Mouse (Mus musculus) heart, embryonic 14.5 days (tissue): ENCODE measurements around the gene Hist1h2bh. TPM values are rescaled to one million over a fixed set of nuclear protein-coding genes. Genes with fewer than 3 reads are reported as not detected.
"Not testable (repeated sequence)": the region's sequence is repeated elsewhere in the genome, so short reads cannot be mapped to it uniquely, and the experiment has no call there.

Experiments used
- ATAC-seq: fragments of 200-750 bp; cut with Nextera tagmentation; 2 replicates; pipeline ENCODE4 v1.8.0; 2017; ENCODE audit warnings: low read depth, moderate TSS enrichment; ENCODE audit not compliant: insufficient number of reproducible peaks, insufficient read depth, low FRiP score
- H3K27ac ChIP-seq, 2 experiments: fragments of 200-500 bp in 1 of 2; fragments of 300-500 bp in 1 of 2; sonication (generic) in 1 of 2; replicated peaks in 1 of 2; 2 replicates each; pipeline ENCODE4 v1.5.1; 2012 to 2014; ENCODE audit warnings: low read depth in 2 of 2, low read length in 2 of 2, control low read depth in 1 of 2, mild to moderate bottlenecking in 1 of 2, mixed read lengths in 1 of 2; ENCODE audit not compliant: control insufficient read depth in 1 of 2, insufficient read depth in 1 of 2
- H3K27me3 ChIP-seq: fragments of 300-500 bp; sonication (generic); 2 replicates; pipeline ENCODE4 v1.6.1; 2014; ENCODE audit warnings: mild to moderate bottlenecking, low read length, control low read depth; ENCODE audit not compliant: control insufficient read depth, insufficient read depth
- H3K36me3 ChIP-seq: fragments of 300-500 bp; sonication (generic); 2 replicates; pipeline ENCODE4 v1.6.1; 2014; ENCODE audit warnings: mild to moderate bottlenecking, control low read depth, low read length, mixed read lengths; ENCODE audit not compliant: control insufficient read depth, insufficient read depth
- H3K4me1 ChIP-seq, 2 experiments: fragments of 200-500 bp in 1 of 2; fragments of 300-500 bp in 1 of 2; sonication (generic) in 1 of 2; 2 replicates each; pipeline ENCODE4 v1.6.1; 2012 to 2014; ENCODE audit warnings: low read length in 2 of 2, control low read depth in 1 of 2, mixed read lengths in 1 of 2; ENCODE audit not compliant: control insufficient read depth in 2 of 2, insufficient read depth in 2 of 2
- H3K4me2 ChIP-seq: fragments of 300-500 bp; sonication (generic); 2 replicates; pipeline ENCODE4 v1.6.1; 2014; ENCODE audit warnings: mild to moderate bottlenecking, low read length
- H3K4me3 ChIP-seq, 2 experiments: fragments of 200-500 bp in 1 of 2; fragments of 300-500 bp in 1 of 2; sonication (generic) in 1 of 2; 2 replicates each; pipeline ENCODE4 v1.5.1; 2012 to 2014; ENCODE audit warnings: low read length in 2 of 2, mild to moderate bottlenecking in 2 of 2, control low read depth in 1 of 2, low read depth in 1 of 2, moderate library complexity in 1 of 2; ENCODE audit not compliant: control insufficient read depth in 1 of 2, insufficient read depth in 1 of 2
- H3K9ac ChIP-seq: fragments of 300-500 bp; sonication (generic); 2 replicates; pipeline ENCODE4 v1.6.1; 2014; ENCODE audit warnings: mild to moderate bottlenecking, low read length
- H3K9me3 ChIP-seq: fragments of 300-500 bp; sonication (generic); 2 replicates; pipeline ENCODE4 v1.6.1; 2016; ENCODE audit warnings: low read length, control low read depth; ENCODE audit not compliant: control insufficient read depth
- WGBS: fragments of 180-500 bp; shearing (Covaris S2); extraction: QIAGEN DNeasy Blood & Tissue Kit; methylation state at CpG from one replicate; pipeline ENCODE4 v1.1.7; 2014; 5-methylcytosine and 5-hydroxymethylcytosine counted together
- polyA plus RNA-seq: library from polyadenylated mRNA; unstranded; fragments of >200 nt; fragmentation: Nextera tagmentation; extraction: Ambion mirVana; gene quantifications from 2 replicates; pipeline ENCODE4 v1.2.1, GENCODE M21; 2014

Gene Hist1h2bh
- polyA plus RNA-seq, 1 experiment from 2014 or later: 0.65 TPM

GRCm38 (mm10) chr13:23554925-23555838 is 12.0 kb upstream of the Hist1h2bh start:
- H3K9me3 ChIP-seq: no peaks in the 10 kb centered on the region
- H3K9ac ChIP-seq: peak overlapping the region; percentile 94
- H3K4me2 ChIP-seq: peak overlapping the region; percentile 85
- WGBS: under 1% methylated on average over 54 of the region's 54 CpGs
- peaks cover 0 to 13% of the 10 kb centered on the region in 2 experiments; a peak in 3 of 4 replicates for H3K4me1 ChIP-seq
- peak overlapping the region; percentile 97 to 98 for H3K27ac ChIP-seq
- H3K36me3 ChIP-seq: no peaks in the 10 kb centered on the region
- peak; percentile 79 for ATAC-seq
- H3K27me3 ChIP-seq: no peaks in the 10 kb centered on the region
- peak overlapping the region; percentile 62 to 69 for H3K4me3 ChIP-seq

DNA sequence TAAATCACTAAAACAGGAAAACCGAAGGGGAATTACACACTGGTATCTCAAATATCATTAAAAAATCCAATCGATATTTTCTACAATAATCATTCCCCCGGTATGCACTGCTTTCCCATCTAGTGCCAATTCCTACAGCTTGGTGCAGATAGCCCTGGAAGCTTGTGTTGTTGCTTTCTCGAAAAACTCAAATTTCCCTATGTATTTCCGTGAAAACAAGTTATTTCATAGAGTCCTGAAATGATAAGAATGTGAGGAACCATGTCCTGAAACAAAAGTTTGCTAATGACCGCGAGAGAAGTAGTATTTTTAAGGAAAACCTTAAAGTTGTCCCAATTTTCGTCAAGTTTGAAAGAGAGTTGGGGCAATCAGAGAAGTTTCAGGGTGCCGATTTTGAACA is 11.2 kb upstream of the Hist1h2bh start:
- Histone ChIP-seq H3K27me3 (no peaks in the 10 kb centered on the region), H3K4me1 (peaks cover 0 to 13% of the 10 kb centered on the region in 2 experiments; a peak in 3 of 4 replicates), H3K27ac (peak overlapping the region; percentile 97 to 98), H3K9ac (peak overlapping the region; percentile 94), H3K4me3 (peak overlapping the region in 1 of 2 experiments; percentile 62; a peak in 2 of 4 replicates), H3K9me3 (no peaks in the 10 kb centered on the region), H3K36me3 (no peaks in the 10 kb centered on the region), H3K4me2 (peak overlapping the region; percentile 85)
- ATAC-seq: no peak
- 22% methylated on average over 9 of the region's 9 CpGs for WGBS

- H3K36me3 ChIP-seq: no peaks in the 10 kb centered on the region
- H3K4me2 ChIP-seq: peak within 1 kb of the TSS; percentile 72
- no peak within 1 kb of the TSS for H3K4me3 ChIP-seq
- H3K27ac ChIP-seq: peak within 1 kb of the TSS in 1 of 2 experiments; percentile 98; a peak in 3 of 4 replicates
- no peaks in the 10 kb centered on the region for H3K27me3 ChIP-seq
- H3K9me3 ChIP-seq: no peaks in the 10 kb centered on the region
- H3K9ac ChIP-seq: peak within 1 kb of the TSS; percentile 94
- ATAC-seq: no peak
- peaks cover 0 to 13% of the 10 kb centered on the region in 2 experiments; a peak in 3 of 4 replicates for H3K4me1 ChIP-seq
Observed at GRCm38 (mm10) chr13:23552962-23553361, 9.8 kb upstream of the Hist1h2bh start, which contains the start of gene Hist1h1d. Gene Hist1h1d (plus strand): TSS chr13:23553262.

DNA sequence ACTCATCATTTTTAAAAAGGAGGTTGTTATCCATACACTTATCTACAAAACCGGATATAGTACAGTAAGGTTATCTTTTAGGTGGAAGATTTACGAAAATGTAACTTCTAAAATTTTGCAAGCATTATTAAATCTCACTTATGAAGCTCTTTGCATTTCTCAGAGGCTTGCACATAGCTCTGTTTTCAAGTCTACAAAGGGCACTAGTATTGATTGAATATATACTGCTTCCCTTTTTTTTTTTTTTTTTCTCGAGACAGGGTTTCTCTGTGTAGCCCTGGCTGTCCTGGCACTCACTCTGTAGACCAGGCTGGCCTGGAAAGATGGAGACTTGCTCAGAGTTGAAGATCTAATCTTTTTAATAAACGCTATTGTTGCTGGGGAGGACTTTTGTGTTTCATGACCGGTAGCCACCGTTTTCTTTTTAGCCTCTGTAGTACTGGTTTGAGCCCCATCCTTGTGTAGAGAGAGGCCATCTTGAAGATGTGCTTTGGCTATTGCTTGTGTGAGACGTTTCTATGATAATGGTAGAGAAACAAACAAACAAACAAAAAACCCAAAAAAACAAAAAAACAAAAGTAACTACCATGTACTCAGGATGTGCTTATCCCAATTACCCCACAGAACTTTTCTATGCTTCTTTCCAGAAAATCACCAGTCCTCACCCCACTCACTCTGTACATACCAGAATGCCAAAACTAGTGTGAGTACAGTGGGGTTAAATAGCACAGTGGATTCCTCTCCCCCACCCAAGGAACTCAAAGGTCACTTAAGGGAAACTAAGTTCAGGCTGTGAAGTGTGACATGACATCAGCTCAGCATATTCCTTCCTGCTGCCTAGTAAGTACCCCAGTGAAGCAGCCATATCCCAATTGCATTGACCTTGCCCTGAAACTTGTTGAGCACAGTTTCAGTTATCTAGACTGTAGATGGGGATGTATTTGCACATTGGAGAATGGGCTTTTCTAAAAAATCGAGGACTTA is 9.0 kb upstream of the Hist1h2bh start:
- Histone ChIP-seq H3K9ac (peak overlapping the region; percentile 44), H3K4me3 (peak overlapping the region in 1 of 2 experiments; percentile 44; a peak in 2 of 4 replicates)
- 49% methylated on average over 8 of the region's 8 CpGs for WGBS

DNA sequence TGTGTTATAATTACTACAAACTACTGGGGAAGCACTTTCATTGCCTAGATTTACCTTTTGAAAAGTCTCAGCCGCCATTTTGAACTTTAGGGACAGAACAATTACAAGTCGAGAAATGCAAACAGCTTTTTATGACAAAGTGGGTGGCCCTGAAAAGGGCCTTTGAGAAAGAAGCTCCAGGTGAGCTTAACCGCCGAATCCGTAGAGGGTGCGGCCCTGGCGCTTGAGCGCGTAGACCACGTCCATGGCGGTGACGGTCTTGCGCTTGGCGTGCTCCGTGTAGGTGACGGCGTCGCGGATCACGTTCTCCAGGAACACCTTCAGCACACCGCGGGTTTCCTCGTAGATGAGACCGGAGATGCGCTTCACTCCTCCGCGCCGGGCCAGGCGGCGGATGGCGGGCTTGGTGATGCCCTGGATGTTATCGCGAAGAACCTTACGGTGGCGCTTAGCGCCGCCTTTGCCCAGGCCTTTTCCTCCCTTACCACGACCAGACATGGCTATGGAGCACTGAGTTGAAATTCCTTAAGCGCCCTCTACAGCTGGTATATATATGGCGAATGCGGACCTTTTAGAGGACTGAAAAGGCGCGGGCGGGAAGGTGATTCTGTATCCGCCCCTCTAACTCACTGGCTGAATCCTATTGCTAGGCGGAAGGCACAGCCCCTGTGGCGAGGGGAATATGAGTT is 8.1 kb upstream of the Hist1h2bh start, which contains the start of gene Hist1h4f:
Gene Hist1h4f (minus strand): TSS at position 503 of the 689 bp plus-strand sequence.
- not testable (repeated sequence) for H3K9me3 ChIP-seq, H3K27me3 ChIP-seq, H3K36me3 ChIP-seq
- ATAC-seq: peak; percentile 76
- Histone ChIP-seq H3K27ac (peak within 1 kb of the TSS; percentile 86 to 87), H3K4me3 (peak within 1 kb of the TSS; percentile 44 to 52), H3K9ac (peak within 1 kb of the TSS; percentile 72), H3K4me2 (peak within 1 kb of the TSS; percentile 72), H3K4me1 (peaks cover 0 to 13% of the 10 kb centered on the region in 2 experiments; a peak in 3 of 4 replicates)
- WGBS: under 1% methylated on average over 44 of the region's 47 CpGs

More for the DNA sequence above, 9.0 kb upstream of the Hist1h2bh start:
- Histone ChIP-seq H3K27me3 (no peaks in the 10 kb centered on the region), H3K4me1 (peaks cover 0 to 13% of the 10 kb centered on the region in 2 experiments; a peak in 3 of 4 replicates), H3K9me3 (no peaks in the 10 kb centered on the region), H3K36me3 (no peaks in the 10 kb centered on the region), H3K4me2 (peak overlapping the region; percentile 72), H3K27ac (peak overlapping the region in 1 of 2 experiments; percentile 87; a peak in 3 of 4 replicates)
- ATAC-seq: no peak

DNA sequence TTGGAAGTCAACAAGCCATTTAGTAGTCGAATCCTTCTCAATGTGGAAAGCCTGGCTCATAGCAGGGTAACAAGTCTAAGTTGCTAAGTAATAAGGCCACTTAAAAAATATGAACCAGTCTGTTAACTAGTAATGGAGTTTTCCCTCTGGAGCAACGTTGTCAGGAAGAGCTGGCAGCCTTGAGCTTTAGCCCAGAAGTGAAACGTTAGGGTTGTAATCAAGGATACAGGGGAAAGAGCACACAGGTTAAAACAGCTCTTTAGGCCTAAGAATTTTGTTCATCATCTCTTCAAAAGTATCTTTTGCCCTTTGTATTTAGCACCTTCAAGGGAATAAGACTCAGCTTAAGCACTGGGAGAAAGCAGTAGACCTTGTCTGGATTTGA is 7.6 kb upstream of the Hist1h2bh start:
- no peak for ATAC-seq
- H3K9ac ChIP-seq: peak overlapping the region; percentile 72
- H3K4me2 ChIP-seq: peak overlapping the region; percentile 72
- H3K36me3 ChIP-seq: no peaks in the 10 kb centered on the region
- no peaks in the 10 kb centered on the region for H3K27me3 ChIP-seq
- no peaks in the 10 kb centered on the region for H3K9me3 ChIP-seq
- WGBS: 12% methylated on average over 3 of the region's 3 CpGs
- H3K4me1 ChIP-seq: peaks cover 0 to 14% of the 10 kb centered on the region in 2 experiments; a peak in 3 of 4 replicates
- H3K27ac ChIP-seq: peak overlapping the region; percentile 86 to 87
- H3K4me3 ChIP-seq: peak overlapping the region; percentile 44 to 52; a peak in 3 of 4 replicates
